Mouse (Mus musculus): Measurements from ENCODE around the gene Vrk2. TPM values are rescaled to one million over a fixed set of nuclear protein-coding genes. Genes with fewer than 3 reads are reported as not detected.

Gene Vrk2
- total RNA-seq, 2 experiments from 2014 or later = 4.0 to 5.9 TPM

- peak; percentile 4 to 9 for DNase-seq (ENCODE audit: low spot score in 2 of 2)
Measured at GRCm38 (mm10) chr11:26437818-26438217, 156.0 kb downstream of the Vrk2 start.

- no peak for DNase-seq (ENCODE audit: low spot score in 2 of 2)
Measured at GRCm38 (mm10) chr11:26434229-26434628, 159.6 kb downstream of the Vrk2 start.

- DNase-seq (ENCODE audit: low spot score in 2 of 2) = no peak
Measured at GRCm38 (mm10) chr11:26421472-26421871, 172.3 kb downstream of the Vrk2 start.

Other genes with a start within 250 kb of the Vrk2 start
- 1 to 10 TPM; 6.9 to 8.5 TPM for gene Fancl, start 207.9 kb downstream of the Vrk2 start, total RNA-seq (2021)
- not detected for gene Gm6899, start 758 bp downstream of the Vrk2 start, total RNA-seq (2021)

Data from left cerebral cortex, adult 18-20 months (tissue).